Comparison of ENCODE assay signal across 16 mouse cellular contexts in genomic region chr5:69522064-69522463, GRCm38 (mm10). TPM values are rescaled to one million over a fixed set of nuclear protein-coding genes. Genes with fewer than 3 reads are reported as not detected.
A peak's percentile ranks its signal among the peaks of the same experiment; 100 is the strongest.
DNase-seq lines count a peak whose midpoint lies in the region; ATAC-seq lines count a peak whose summit lies in the region.
"Had no signal": no experiment of that assay in that cellular context is flagged by ENCODE, and none has a peak within 500 bp of the region (broad histone marks: within the 10 kb centered on the region; RNA-seq: fewer than 3 reads in every experiment).

No protein-coding gene starts in this region.

- DNase-seq in 3134 (ENCODE audit: extremely low read depth, insufficient read length, low spot score), result peak; percentile 10
- no peak for DNase-seq in forebrain, embryonic 10.5 days (ENCODE audit: extremely low spot score, low spot score)
- DNase-seq in gastrocnemius, postnatal 25 days, result no peak
- DNase-seq: adrenal gland, postnatal 10 days; cerebellum, postnatal 36 days; liver, embryonic 13.5 days had no signal

- no peaks in the 10 kb centered on the region for H3K36me3 ChIP-seq in heart, embryonic 15.5 days
- H3K36me3 ChIP-seq in heart, embryonic 12.5 days, result no peaks in the 10 kb centered on the region
- H3K36me3 ChIP-seq in hindbrain, embryonic 12.5 days, result no peaks in the 10 kb centered on the region
- H3K36me3 ChIP-seq in forebrain, embryonic 10.5 days (replicated peaks), result no peaks in the 10 kb centered on the region
- H3K36me3 ChIP-seq: liver, embryonic 13.5 days had no signal

- ATAC-seq in heart, embryonic 15.5 days (replicated peaks; ENCODE audit: insufficient number of reproducible peaks, insufficient read depth, low FRiP score, low read depth), result no peak
- ATAC-seq in heart, embryonic 12.5 days (ENCODE audit: insufficient number of reproducible peaks, low FRiP score), result no peak
- ATAC-seq in CD4-positive, CD25-positive, alpha-beta regulatory T cell, adult 4 months, result peak; percentile 84
- ATAC-seq in inflammation-experienced regulatory T-cells, adult 6 months, result peak; percentile 82
- no peak for ATAC-seq in hindbrain, embryonic 12.5 days (ENCODE audit: low FRiP score)
- ATAC-seq: forebrain, embryonic 14.5 days had no signal

- H3K9ac ChIP-seq in heart, embryonic 15.5 days, result no peak overlapping the region
- H3K9ac ChIP-seq in heart, embryonic 12.5 days, result no peak overlapping the region
- H3K9ac ChIP-seq in hindbrain, embryonic 12.5 days, result no peak overlapping the region
- H3K9ac ChIP-seq: liver, embryonic 13.5 days had no signal

- no peaks in the 10 kb centered on the region for H3K4me1 ChIP-seq in heart, embryonic 15.5 days (replicated peaks)
- H3K4me1 ChIP-seq in heart, embryonic 12.5 days (replicated peaks), result no peaks in the 10 kb centered on the region
- no peaks in the 10 kb centered on the region for H3K4me1 ChIP-seq in hindbrain, embryonic 12.5 days
- no peaks in the 10 kb centered on the region for H3K4me1 ChIP-seq in forebrain, embryonic 10.5 days
- H3K4me1 ChIP-seq: liver, embryonic 13.5 days had no signal

- 63% methylated on average over 5 of the region's 5 CpGs for WGBS in heart, embryonic 15.5 days
- 60% methylated on average over 5 of the region's 5 CpGs for WGBS in heart, embryonic 12.5 days
- 70% methylated on average over 5 of the region's 5 CpGs for WGBS in hindbrain, embryonic 12.5 days
- 78% methylated on average over 5 of the region's 5 CpGs for WGBS in forebrain, embryonic 10.5 days

- H3K27ac ChIP-seq in heart, embryonic 15.5 days, result no peak overlapping the region
- H3K27ac ChIP-seq in heart, embryonic 12.5 days (ENCODE audit: poor library complexity, severe bottlenecking), result no peak overlapping the region
- no peak overlapping the region for H3K27ac ChIP-seq in hindbrain, embryonic 12.5 days
- no peak overlapping the region for H3K27ac ChIP-seq in forebrain, embryonic 10.5 days
- H3K27ac ChIP-seq: kidney, postnatal 0 days; liver, embryonic 13.5 days had no signal

- H3K27me3 ChIP-seq in heart, embryonic 15.5 days, result no peaks in the 10 kb centered on the region
- H3K27me3 ChIP-seq in heart, embryonic 12.5 days (replicated peaks), result no peaks in the 10 kb centered on the region
- no peaks in the 10 kb centered on the region for H3K27me3 ChIP-seq in hindbrain, embryonic 12.5 days
- H3K27me3 ChIP-seq in forebrain, embryonic 10.5 days (ENCODE audit: poor library complexity, severe bottlenecking), result no peaks in the 10 kb centered on the region
- H3K27me3 ChIP-seq: liver, embryonic 13.5 days had no signal

- H3K9me3 ChIP-seq in heart, embryonic 15.5 days (replicated peaks), result no peaks in the 10 kb centered on the region
- no peaks in the 10 kb centered on the region for H3K9me3 ChIP-seq in heart, embryonic 12.5 days (replicated peaks)
- no peaks in the 10 kb centered on the region for H3K9me3 ChIP-seq in hindbrain, embryonic 12.5 days (replicated peaks)
- H3K9me3 ChIP-seq in forebrain, embryonic 10.5 days, result no peaks in the 10 kb centered on the region
- H3K9me3 ChIP-seq: liver, embryonic 13.5 days had no signal

- H3K4me2 ChIP-seq in heart, embryonic 15.5 days, result peak overlapping the region; percentile 22
- no peak overlapping the region for H3K4me2 ChIP-seq in heart, embryonic 12.5 days
- H3K4me2 ChIP-seq in hindbrain, embryonic 12.5 days (replicated peaks), result no peak overlapping the region
- H3K4me2 ChIP-seq: liver, embryonic 13.5 days had no signal

- no peak overlapping the region for H3K4me3 ChIP-seq in heart, embryonic 15.5 days
- no peak overlapping the region for H3K4me3 ChIP-seq in heart, embryonic 12.5 days
- no peak overlapping the region for H3K4me3 ChIP-seq in hindbrain, embryonic 12.5 days
- no peak overlapping the region for H3K4me3 ChIP-seq in forebrain, embryonic 10.5 days
- H3K4me3 ChIP-seq: liver, embryonic 13.5 days had no signal

RNA-seq across cellular contexts. Expression of gene Yipf7, which starts 20.4 kb away (rescaled TPM):
- polyA plus RNA-seq in heart, embryonic 15.5 days (2015; fragmentation: Nextera tagmentation; extraction: Ambion mirVana), result 14.0 and 16.4 TPM in 2 replicates
- 6.1 and 6.9 TPM in 2 replicates for polyA plus RNA-seq in heart, embryonic 12.5 days (2016; fragmentation: Nextera tagmentation; extraction: Ambion mirVana)
- not detected for polyA plus RNA-seq in CD4-positive, CD25-positive, alpha-beta regulatory T cell, adult 4 months (2017; shearing (Covaris generic))
- polyA plus RNA-seq in inflammation-experienced regulatory T-cells, adult 6 months (2017; shearing (Covaris generic)), result not detected
- polyA plus RNA-seq in hindbrain, embryonic 12.5 days (2016; fragmentation: Nextera tagmentation; extraction: Ambion mirVana), result 0.17 TPM in 1 of 2 replicates, not detected in the other
- polyA plus RNA-seq in forebrain, embryonic 10.5 days (2016; fragmentation: Nextera tagmentation; extraction: Ambion mirVana), result not detected in 2 replicates
- 100 to 1,000 TPM; 108 to 119 TPM for total RNA-seq in gastrocnemius, postnatal 25 days (2021)
- total RNA-seq: left cerebral cortex, postnatal 14 days had no signal
- polyA plus RNA-seq: forebrain, embryonic 14.5 days; kidney, postnatal 0 days; liver, embryonic 13.5 days; midbrain, embryonic 14.5 days; neural tube, embryonic 11.5 days had no signal

RNA-seq across cellular contexts. Expression of gene Guf1, which starts 34.7 kb away (rescaled TPM):
- 31.5 and 34.0 TPM in 2 replicates for polyA plus RNA-seq in heart, embryonic 15.5 days (2015; fragmentation: Nextera tagmentation; extraction: Ambion mirVana)
- 34.8 and 37.9 TPM in 2 replicates for polyA plus RNA-seq in heart, embryonic 12.5 days (2016; fragmentation: Nextera tagmentation; extraction: Ambion mirVana)
- polyA plus RNA-seq in CD4-positive, CD25-positive, alpha-beta regulatory T cell, adult 4 months (2017; shearing (Covaris generic)), result 1 to 10 TPM; 6.6 to 8.4 TPM
- 1 to 10 TPM; 6.2 to 9.6 (median 8.7) TPM for polyA plus RNA-seq in inflammation-experienced regulatory T-cells, adult 6 months (2017; shearing (Covaris generic))
- polyA plus RNA-seq in hindbrain, embryonic 12.5 days (2016; fragmentation: Nextera tagmentation; extraction: Ambion mirVana), result 60.5 and 61.4 TPM in 2 replicates
- 44.2 and 48.7 TPM in 2 replicates for polyA plus RNA-seq in forebrain, embryonic 10.5 days (2016; fragmentation: Nextera tagmentation; extraction: Ambion mirVana)
- total RNA-seq in gastrocnemius, postnatal 25 days (2021), result 10 to 100 TPM; 19.5 to 20.0 TPM

Comparison
In these comparisons a context has a peak if more than half of its experiments do, and no peak if none do; other contexts are left out.
1. ATAC-seq: peak in CD4-positive, CD25-positive, alpha-beta regulatory T cell, adult 4 months (single experiment) and inflammation-experienced regulatory T-cells, adult 6 months (single experiment); none in heart, embryonic 15.5 days (single experiment), heart, embryonic 12.5 days (single experiment) and hindbrain, embryonic 12.5 days (single experiment).